Mouse (Mus musculus): Measurements from ENCODE around the gene Fggy. TPM values are rescaled to one million over a fixed set of nuclear protein-coding genes. Genes with fewer than 3 reads are reported as not detected.
A peak's percentile ranks its signal among the peaks of the same experiment; 100 is the strongest.

Gene Fggy
- polyA plus RNA-seq (2012; rRNA removed) = 4.8 and 5.7 TPM in 2 replicates

DNA sequence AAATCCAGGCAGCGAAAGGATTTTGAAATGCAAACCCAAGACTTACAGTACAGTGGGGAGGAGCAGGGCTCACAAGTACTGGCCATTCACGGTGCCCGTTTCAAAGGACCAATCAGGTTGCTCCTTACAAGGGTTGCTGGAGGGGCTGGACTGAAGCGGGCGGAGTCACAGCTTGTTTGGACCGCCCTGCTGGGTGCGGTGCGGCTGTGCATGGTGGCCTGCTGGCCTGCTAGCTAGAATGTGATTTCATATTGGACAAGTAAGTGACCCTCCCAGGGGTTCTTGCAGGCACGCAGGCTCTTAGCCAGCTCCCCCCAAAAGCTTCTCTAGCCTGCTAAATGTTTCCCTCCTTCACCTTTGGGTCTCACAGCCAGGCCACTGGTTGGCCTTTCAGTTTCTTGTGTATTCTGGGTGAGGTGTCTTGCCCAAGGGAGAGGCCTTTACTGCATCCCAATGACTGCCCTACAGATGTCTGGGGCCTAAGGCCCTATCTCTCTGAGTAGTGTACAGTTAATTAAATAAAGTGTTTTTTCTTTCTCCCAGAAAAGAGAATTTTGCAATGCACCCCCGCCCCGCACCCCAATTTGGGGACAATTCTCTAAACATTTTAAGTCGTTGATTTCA lies at the start of gene Fggy:
Gene Fggy, plus strand, starts transcription at position 175 of the 624 bp plus-strand sequence.
- peak within 1 kb of the TSS; percentile 67 for H3K27ac ChIP-seq (ENCODE audit: control insufficient read depth, insufficient read depth, low read depth, low read length)
- no peaks in the 10 kb centered on the region for H3K36me3 ChIP-seq (ENCODE audit: control insufficient read depth, insufficient read depth, low read length)
- TF ChIP-seq POLR2A (IDR thresholded peaks at IDR 0.05; ENCODE audit: control insufficient read depth, low read depth, low read length) = peak; percentile 84
- no peak for TF ChIP-seq CTCF (IDR thresholded peaks at IDR 0.05; ENCODE audit: control insufficient read depth, insufficient read depth, insufficient replicate concordance, low read depth, low read length)
- H3K27me3 ChIP-seq (ENCODE audit: control insufficient read depth, insufficient read depth, low read length) = no peaks in the 10 kb centered on the region
- peaks cover 4% of the 10 kb centered on the region for H3K4me1 ChIP-seq (ENCODE audit: control insufficient read depth, insufficient read depth, low read length)
- H3K4me3 ChIP-seq (ENCODE audit: control insufficient read depth, low read depth, low read length) = peak within 1 kb of the TSS; percentile 82

DNA sequence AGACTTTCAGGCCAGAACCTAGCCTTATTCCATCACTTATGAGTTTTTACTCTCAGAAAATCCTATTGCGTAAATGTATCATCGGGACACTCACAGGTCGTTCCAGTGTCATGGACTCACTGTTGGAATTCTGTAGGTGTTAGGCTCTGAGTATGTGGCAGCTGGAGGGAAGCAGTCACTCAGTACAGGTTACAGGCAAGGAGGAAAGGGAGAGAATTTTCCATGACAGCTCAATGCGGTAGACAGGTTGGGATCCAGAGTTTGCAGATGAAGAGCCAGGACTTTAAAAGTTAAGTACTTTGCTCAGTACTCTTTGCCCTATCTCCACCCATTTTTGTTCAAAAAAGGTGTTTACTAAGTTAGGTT lies 49.4 kb upstream of the Fggy start:
- no peak for TF ChIP-seq CTCF (IDR thresholded peaks at IDR 0.05; ENCODE audit: control insufficient read depth, insufficient read depth, insufficient replicate concordance, low read depth, low read length)
- TF ChIP-seq POLR2A (IDR thresholded peaks at IDR 0.05; ENCODE audit: control insufficient read depth, low read depth, low read length) = no peak
- Histone ChIP-seq H3K27ac (ENCODE audit: control insufficient read depth, insufficient read depth, low read depth, low read length) (no peak overlapping the region), H3K4me1 (ENCODE audit: control insufficient read depth, insufficient read depth, low read length) (no peaks in the 10 kb centered on the region), H3K27me3 (ENCODE audit: control insufficient read depth, insufficient read depth, low read length) (no peaks in the 10 kb centered on the region), H3K36me3 (ENCODE audit: control insufficient read depth, insufficient read depth, low read length) (no peaks in the 10 kb centered on the region), H3K4me3 (ENCODE audit: control insufficient read depth, low read depth, low read length) (no peak overlapping the region)

DNA sequence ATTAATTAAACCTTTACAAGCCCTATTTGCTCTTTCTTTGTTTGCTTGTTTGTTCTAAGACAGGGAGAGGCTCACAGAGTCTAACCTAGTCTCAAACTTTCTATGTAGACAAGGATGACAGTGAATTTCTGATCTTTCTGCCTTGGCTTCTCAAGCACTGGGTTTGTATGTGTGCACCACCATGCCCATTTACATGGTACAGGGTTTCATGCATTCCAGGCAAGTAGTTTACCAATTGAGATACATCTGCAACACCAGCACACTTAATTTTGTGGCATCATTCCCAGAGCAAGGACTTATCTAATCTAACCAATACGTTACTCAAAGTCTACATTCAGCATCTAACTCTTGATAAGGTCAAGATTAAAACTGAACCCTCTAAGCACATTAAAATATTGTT lies 38.9 kb upstream of the Fggy start:
- no peaks in the 10 kb centered on the region for H3K36me3 ChIP-seq (ENCODE audit: control insufficient read depth, insufficient read depth, low read length)
- TF ChIP-seq POLR2A (IDR thresholded peaks at IDR 0.05; ENCODE audit: control insufficient read depth, low read depth, low read length) (no peak), CTCF (IDR thresholded peaks at IDR 0.05; ENCODE audit: control insufficient read depth, insufficient read depth, insufficient replicate concordance, low read depth, low read length) (no peak)
- no peaks in the 10 kb centered on the region for H3K4me1 ChIP-seq (ENCODE audit: control insufficient read depth, insufficient read depth, low read length)
- H3K27me3 ChIP-seq (ENCODE audit: control insufficient read depth, insufficient read depth, low read length) = no peaks in the 10 kb centered on the region
- no peak overlapping the region for H3K27ac ChIP-seq (ENCODE audit: control insufficient read depth, insufficient read depth, low read depth, low read length)
- no peak overlapping the region for H3K4me3 ChIP-seq (ENCODE audit: control insufficient read depth, low read depth, low read length)

DNA sequence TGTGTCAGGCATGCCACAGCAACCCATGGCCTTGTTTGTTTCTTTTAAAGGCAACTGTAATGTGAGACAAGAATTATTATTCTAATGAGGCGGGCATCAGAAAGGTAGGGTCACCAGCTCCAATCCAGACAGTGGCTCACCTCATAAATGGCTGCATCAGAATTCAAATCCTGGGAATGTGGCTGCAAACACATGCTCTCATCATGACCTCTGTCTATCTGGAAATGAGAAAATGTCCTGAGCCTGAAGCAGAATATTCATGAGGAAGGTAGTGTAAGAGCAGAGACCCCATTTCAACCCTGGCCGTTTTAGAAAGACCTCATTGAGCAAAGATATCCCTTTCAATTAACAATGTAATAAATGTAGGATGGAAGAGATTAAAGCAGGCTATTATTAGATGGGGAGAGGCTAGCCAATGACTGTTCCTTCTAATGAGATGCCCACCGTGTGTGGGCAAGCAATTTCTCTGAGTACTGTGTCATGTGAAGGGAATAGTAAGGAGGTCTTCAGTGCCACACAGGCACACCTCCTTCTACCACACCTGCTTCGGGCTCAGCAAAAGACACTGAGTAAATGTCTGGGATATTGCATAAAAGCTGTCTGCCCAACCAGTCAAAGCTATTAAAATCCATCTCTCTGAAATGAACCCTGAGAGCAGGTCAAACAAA lies 37.2 kb upstream of the Fggy start:
- TF ChIP-seq POLR2A (IDR thresholded peaks at IDR 0.05; ENCODE audit: control insufficient read depth, low read depth, low read length) (no peak), CTCF (IDR thresholded peaks at IDR 0.05; ENCODE audit: control insufficient read depth, insufficient read depth, insufficient replicate concordance, low read depth, low read length) (no peak)
- H3K36me3 ChIP-seq (ENCODE audit: control insufficient read depth, insufficient read depth, low read length) = no peaks in the 10 kb centered on the region
- no peaks in the 10 kb centered on the region for H3K4me1 ChIP-seq (ENCODE audit: control insufficient read depth, insufficient read depth, low read length)
- H3K27me3 ChIP-seq (ENCODE audit: control insufficient read depth, insufficient read depth, low read length) = no peaks in the 10 kb centered on the region
- no peak overlapping the region for H3K27ac ChIP-seq (ENCODE audit: control insufficient read depth, insufficient read depth, low read depth, low read length)
- H3K4me3 ChIP-seq (ENCODE audit: control insufficient read depth, low read depth, low read length) = no peak overlapping the region

DNA sequence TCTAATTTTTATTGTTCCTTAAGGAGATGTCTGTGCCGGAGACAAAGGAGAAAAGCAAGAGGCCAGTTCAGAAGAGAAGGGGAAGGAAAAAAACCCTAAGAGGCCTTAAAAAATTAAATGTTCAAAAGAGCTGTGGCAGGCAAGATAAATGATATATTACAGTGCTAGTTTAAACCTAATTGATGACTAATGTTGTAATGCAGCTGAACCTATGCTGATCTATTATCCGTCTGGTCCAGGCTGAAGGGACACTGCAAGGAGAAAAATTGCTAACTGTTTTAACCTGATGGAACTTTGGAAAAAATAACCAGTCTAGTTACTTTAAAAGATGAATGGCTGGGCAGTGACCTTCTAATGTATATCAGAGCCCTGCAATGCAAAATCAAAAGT lies 36.7 kb upstream of the Fggy start:
- no peaks in the 10 kb centered on the region for H3K4me1 ChIP-seq (ENCODE audit: control insufficient read depth, insufficient read depth, low read length)
- TF ChIP-seq CTCF (IDR thresholded peaks at IDR 0.05; ENCODE audit: control insufficient read depth, insufficient read depth, insufficient replicate concordance, low read depth, low read length) (no peak), POLR2A (IDR thresholded peaks at IDR 0.05; ENCODE audit: control insufficient read depth, low read depth, low read length) (no peak)
- no peaks in the 10 kb centered on the region for H3K27me3 ChIP-seq (ENCODE audit: control insufficient read depth, insufficient read depth, low read length)
- H3K27ac ChIP-seq (ENCODE audit: control insufficient read depth, insufficient read depth, low read depth, low read length) = no peak overlapping the region
- H3K4me3 ChIP-seq (ENCODE audit: control insufficient read depth, low read depth, low read length) = no peak overlapping the region
- no peaks in the 10 kb centered on the region for H3K36me3 ChIP-seq (ENCODE audit: control insufficient read depth, insufficient read depth, low read length)

DNA sequence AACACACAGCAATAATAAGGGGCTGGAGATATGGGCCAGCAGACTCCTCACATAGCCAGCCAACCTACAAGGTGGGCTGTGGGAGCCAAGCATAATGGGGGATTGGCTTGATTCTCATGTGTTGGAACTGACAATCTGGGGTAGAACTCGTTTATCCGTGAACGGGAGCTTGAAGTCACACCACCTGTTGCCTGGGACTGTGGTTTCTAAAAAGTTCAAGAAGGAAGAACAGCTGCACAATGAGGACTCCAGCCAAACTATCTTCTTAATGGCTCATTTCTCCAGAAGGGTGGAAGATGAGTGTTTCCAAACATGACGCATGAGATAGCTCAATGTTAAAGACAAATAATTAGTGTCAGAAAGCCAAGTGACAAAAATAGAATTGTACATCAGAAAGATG lies 30.7 kb upstream of the Fggy start:
- H3K27ac ChIP-seq (ENCODE audit: control insufficient read depth, insufficient read depth, low read depth, low read length) = no peak overlapping the region
- no peaks in the 10 kb centered on the region for H3K36me3 ChIP-seq (ENCODE audit: control insufficient read depth, insufficient read depth, low read length)
- H3K27me3 ChIP-seq (ENCODE audit: control insufficient read depth, insufficient read depth, low read length) = no peaks in the 10 kb centered on the region
- no peak for TF ChIP-seq POLR2A (IDR thresholded peaks at IDR 0.05; ENCODE audit: control insufficient read depth, low read depth, low read length)
- TF ChIP-seq CTCF (IDR thresholded peaks at IDR 0.05; ENCODE audit: control insufficient read depth, insufficient read depth, insufficient replicate concordance, low read depth, low read length) = no peak
- H3K4me1 ChIP-seq (ENCODE audit: control insufficient read depth, insufficient read depth, low read length) = no peaks in the 10 kb centered on the region
- H3K4me3 ChIP-seq (ENCODE audit: control insufficient read depth, low read depth, low read length) = no peak overlapping the region

DNA sequence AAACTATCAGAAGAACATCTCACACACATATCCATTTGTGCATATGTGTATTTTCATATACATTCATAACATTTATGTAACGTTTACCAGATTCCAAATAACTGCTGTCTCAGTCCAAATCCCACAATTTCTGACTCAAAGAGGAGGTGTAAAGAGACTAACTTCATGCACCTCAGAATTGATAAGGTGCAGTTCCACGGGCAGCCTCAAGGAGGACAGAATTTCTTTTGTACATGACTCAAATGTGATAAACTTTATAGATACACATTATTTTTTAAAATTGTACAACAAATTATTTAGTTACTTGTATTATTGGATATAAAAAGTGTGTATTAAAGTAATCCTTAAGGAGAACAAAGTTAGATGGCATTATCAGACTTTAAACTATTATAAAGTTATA lies 26.6 kb upstream of the Fggy start:
- no peaks in the 10 kb centered on the region for H3K4me1 ChIP-seq (ENCODE audit: control insufficient read depth, insufficient read depth, low read length)
- no peak for TF ChIP-seq POLR2A (IDR thresholded peaks at IDR 0.05; ENCODE audit: control insufficient read depth, low read depth, low read length)
- no peak for TF ChIP-seq CTCF (IDR thresholded peaks at IDR 0.05; ENCODE audit: control insufficient read depth, insufficient read depth, insufficient replicate concordance, low read depth, low read length)
- no peak overlapping the region for H3K4me3 ChIP-seq (ENCODE audit: control insufficient read depth, low read depth, low read length)
- no peaks in the 10 kb centered on the region for H3K36me3 ChIP-seq (ENCODE audit: control insufficient read depth, insufficient read depth, low read length)
- H3K27me3 ChIP-seq (ENCODE audit: control insufficient read depth, insufficient read depth, low read length) = no peaks in the 10 kb centered on the region
- H3K27ac ChIP-seq (ENCODE audit: control insufficient read depth, insufficient read depth, low read depth, low read length) = no peak overlapping the region
